Mouse (Mus musculus) hindbrain, embryonic 12.5 days (tissue): ENCODE measurements around the gene Chchd6. TPM values are rescaled to one million over a fixed set of nuclear protein-coding genes. Genes with fewer than 3 reads are reported as not detected.

Experiments used
- ATAC-seq: fragments of 200-750 bp; cut with Nextera tagmentation; 2 replicates; pipeline ENCODE4 v1.8.0; 2017; ENCODE audit warnings: moderate TSS enrichment; ENCODE audit not compliant: low FRiP score
- H3K27ac ChIP-seq: fragments of 300-500 bp; sonication (generic); 2 replicates; pipeline ENCODE4 v1.5.1; 2016; ENCODE audit warnings: mild to moderate bottlenecking
- H3K27me3 ChIP-seq: fragments of 300-500 bp; sonication (generic); 2 replicates; pipeline ENCODE4 v1.6.1; 2016; ENCODE audit warnings: mild to moderate bottlenecking
- H3K36me3 ChIP-seq: fragments of 300-500 bp; sonication (generic); 2 replicates; pipeline ENCODE4 v1.6.1; 2016; ENCODE audit warnings: mild to moderate bottlenecking
- H3K4me1 ChIP-seq: fragments of 300-500 bp; sonication (generic); 2 replicates; pipeline ENCODE4 v1.6.1; 2016
- H3K4me2 ChIP-seq: fragments of 300-500 bp; sonication (generic); replicated peaks from 2 replicates; pipeline ENCODE4 v1.6.1; 2016; ENCODE audit warnings: mild to moderate bottlenecking
- H3K4me3 ChIP-seq: fragments of 300-500 bp; sonication (generic); 2 replicates; pipeline ENCODE4 v1.5.1; 2016; ENCODE audit warnings: mild to moderate bottlenecking
- H3K9ac ChIP-seq: fragments of 300-500 bp; sonication (generic); 2 replicates; pipeline ENCODE4 v1.6.1; 2016; ENCODE audit warnings: mild to moderate bottlenecking, moderate library complexity
- H3K9me3 ChIP-seq: fragments of 300-500 bp; sonication (generic); replicated peaks from 2 replicates; pipeline ENCODE4 v1.6.1; 2016; ENCODE audit warnings: mild to moderate bottlenecking
- WGBS: fragments of 180-500 bp; shearing (Covaris S2); methylation state at CpG from one replicate; pipeline ENCODE4 v1.1.7; 2016; 5-methylcytosine and 5-hydroxymethylcytosine counted together
- polyA plus RNA-seq: library from polyadenylated mRNA; unstranded; fragments of >200 nt; fragmentation: Nextera tagmentation; extraction: Ambion mirVana; gene quantifications from 2 replicates; pipeline ENCODE4 v1.2.1, GENCODE M21; 2016

Chchd6 gene
- polyA plus RNA-seq, 1 experiment from 2014 or later, result 82.4 TPM

DNA sequence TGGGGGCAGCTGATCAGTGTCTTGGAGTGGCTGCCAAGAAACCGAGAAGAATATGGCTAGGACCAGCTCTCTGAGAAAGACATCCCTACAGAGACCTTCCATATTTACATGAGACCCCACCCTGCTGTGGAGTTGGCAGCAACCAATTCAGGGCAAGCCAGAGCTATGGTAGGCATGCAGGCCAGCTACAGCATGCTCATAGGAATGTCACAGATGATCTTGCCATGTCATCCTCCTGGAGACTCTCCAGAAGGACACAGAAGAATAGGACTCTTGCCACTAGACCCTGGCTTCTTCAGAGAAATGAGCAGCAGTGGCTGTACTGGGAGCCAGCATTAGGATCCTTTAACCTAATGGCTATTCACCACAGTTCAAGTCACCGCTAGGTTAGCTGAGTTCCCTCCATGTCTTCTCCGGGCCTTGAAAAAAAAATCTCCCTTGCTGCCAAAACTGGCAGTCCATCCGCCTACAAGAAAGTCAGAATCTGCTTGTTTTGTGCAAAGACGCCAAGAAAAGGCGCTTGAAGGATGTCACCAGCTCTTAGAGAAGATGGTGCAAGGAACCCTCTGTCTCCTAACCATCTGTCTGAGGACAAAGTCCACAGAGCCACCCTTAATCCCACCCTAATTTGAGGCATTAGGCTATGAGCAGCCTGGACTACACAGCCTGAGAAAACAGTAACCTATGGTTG is 43.0 kb downstream of the Chchd6 start:
- no peaks in the 10 kb centered on the region for H3K27me3 ChIP-seq
- no peaks in the 10 kb centered on the region for H3K36me3 ChIP-seq
- no peak overlapping the region for H3K9ac ChIP-seq
- no peak for ATAC-seq
- no peak overlapping the region for H3K4me3 ChIP-seq
- no peaks in the 10 kb centered on the region for H3K9me3 ChIP-seq
- WGBS, result 88% methylated on average over 6 of the region's 6 CpGs
- no peak overlapping the region for H3K27ac ChIP-seq
- peaks cover 5% of the 10 kb centered on the region for H3K4me1 ChIP-seq
- H3K4me2 ChIP-seq, result no peak overlapping the region

DNA sequence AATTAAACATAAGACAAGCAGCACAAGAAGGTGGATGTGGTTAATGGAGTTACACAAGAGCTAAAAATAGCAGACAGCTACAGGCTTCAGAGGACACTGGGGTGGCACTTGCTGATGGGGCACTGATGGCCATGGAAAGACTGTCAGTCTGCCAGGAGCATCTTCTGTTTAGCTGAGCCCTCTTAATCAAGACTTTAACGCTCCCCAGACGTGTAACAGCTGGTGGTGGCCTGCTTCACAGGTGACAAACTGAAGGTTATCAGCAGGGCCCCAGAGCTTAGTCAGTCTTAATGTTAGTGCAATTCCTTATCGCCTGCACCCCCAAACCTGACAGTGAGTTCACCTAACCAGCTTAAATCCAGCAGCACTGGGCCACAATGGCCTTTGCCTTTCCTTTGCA is 46.3 kb downstream of the Chchd6 start:
- H3K4me3 ChIP-seq, result no peak overlapping the region
- H3K9ac ChIP-seq, result no peak overlapping the region
- H3K4me2 ChIP-seq, result no peak overlapping the region
- H3K27me3 ChIP-seq, result no peaks in the 10 kb centered on the region
- H3K9me3 ChIP-seq, result no peaks in the 10 kb centered on the region
- no peak overlapping the region for H3K27ac ChIP-seq
- H3K4me1 ChIP-seq, result peaks cover 5% of the 10 kb centered on the region
- no peaks in the 10 kb centered on the region for H3K36me3 ChIP-seq
- ATAC-seq, result no peak
- 61% methylated on average over 3 of the region's 3 CpGs for WGBS

DNA sequence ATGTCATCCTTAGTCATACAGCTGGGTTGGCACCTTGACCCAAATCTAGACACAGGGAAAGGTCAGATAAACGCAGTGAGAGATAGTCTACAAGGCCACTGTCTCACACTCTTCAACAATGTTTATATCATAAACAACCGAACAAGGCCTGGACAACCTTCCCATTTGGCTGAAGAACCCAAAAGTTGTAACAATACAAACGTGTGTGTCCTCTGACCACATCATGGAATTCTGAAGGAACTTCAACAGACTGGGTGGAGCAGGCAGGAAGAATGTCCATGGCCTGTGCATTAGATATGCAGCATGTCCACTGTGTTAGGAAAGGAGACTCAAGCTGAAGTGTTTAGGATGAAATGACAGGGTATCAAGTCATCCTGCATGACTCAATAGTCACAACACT is 47.5 kb downstream of the Chchd6 start:
- Histone ChIP-seq H3K4me1 (peaks cover 1% of the 10 kb centered on the region), H3K4me3 (no peak overlapping the region), H3K27me3 (no peaks in the 10 kb centered on the region), H3K27ac (no peak overlapping the region), H3K36me3 (no peaks in the 10 kb centered on the region), H3K4me2 (no peak overlapping the region), H3K9me3 (no peaks in the 10 kb centered on the region), H3K9ac (no peak overlapping the region)
- ATAC-seq, result no peak
- 89% methylated on average over 3 of the region's 3 CpGs for WGBS

DNA sequence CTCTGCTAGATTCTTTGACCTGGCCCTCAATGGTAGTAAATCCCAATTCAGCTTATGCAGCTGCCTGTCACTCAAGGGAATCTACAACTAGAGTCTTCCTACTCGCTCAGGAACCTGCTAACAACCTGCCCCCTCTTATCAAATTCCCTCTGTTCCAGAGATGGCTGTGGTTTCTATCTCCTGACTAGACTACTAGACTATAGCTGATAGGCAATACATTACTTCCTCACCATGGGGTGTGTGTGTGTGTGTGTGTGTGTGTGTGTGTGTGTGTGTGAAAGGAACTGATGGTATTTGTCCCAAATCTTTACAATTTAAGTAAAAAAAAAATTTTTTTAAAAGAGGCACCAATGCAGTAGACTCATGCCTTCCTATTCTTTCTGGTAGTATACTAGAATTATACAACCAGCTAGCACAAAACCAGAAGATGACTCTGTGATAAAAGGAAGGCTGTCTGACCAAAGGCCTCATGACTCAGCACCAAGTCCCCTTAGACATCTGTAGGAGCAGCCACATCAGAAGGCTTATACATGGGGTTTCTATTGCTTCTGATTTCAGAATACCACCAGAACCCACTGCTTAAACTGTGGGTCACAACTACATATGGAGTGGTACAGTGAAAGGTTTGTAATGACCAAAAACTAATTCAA is 57.2 kb downstream of the Chchd6 start:
- Histone ChIP-seq H3K4me3 (no peak overlapping the region), H3K4me2 (no peak overlapping the region), H3K27ac (no peak overlapping the region), H3K36me3 (no peaks in the 10 kb centered on the region), H3K4me1 (no peaks in the 10 kb centered on the region), H3K27me3 (no peaks in the 10 kb centered on the region), H3K9ac (no peak overlapping the region), H3K9me3 (no peaks in the 10 kb centered on the region)
- no peak for ATAC-seq
- WGBS, result 88% methylated on average over 1 of the region's 1 CpGs

DNA sequence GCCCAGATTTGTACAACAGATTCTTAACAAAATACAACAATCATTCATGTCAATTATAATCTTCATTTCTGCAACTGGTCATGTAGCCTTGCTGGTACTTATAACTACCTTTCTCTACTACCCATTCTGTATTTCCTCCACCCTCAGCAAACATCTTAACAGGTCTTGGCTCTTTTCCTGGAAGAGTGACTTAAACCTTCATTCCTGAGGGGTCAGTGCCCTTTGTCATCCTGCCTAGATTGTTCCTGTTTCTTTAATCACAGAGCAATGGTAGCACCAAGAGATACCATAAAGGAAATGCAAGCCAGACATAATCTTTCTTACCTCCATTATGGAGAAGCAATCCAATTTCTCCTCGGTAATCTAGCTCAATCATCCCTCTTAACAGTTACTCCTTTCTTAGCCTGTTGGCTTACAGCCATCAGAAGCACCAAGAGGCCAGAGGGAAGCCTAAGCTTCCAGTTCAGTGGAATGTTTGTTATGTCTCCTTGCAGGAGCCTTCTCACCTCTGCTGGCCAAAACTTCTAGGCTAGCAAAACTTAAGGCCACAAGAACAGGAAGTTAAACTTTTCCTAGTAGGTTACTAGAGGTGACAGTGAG is 59.7 kb downstream of the Chchd6 start:
- H3K27ac ChIP-seq, result no peak overlapping the region
- 62% methylated on average over 1 of the region's 1 CpGs for WGBS

DNA sequence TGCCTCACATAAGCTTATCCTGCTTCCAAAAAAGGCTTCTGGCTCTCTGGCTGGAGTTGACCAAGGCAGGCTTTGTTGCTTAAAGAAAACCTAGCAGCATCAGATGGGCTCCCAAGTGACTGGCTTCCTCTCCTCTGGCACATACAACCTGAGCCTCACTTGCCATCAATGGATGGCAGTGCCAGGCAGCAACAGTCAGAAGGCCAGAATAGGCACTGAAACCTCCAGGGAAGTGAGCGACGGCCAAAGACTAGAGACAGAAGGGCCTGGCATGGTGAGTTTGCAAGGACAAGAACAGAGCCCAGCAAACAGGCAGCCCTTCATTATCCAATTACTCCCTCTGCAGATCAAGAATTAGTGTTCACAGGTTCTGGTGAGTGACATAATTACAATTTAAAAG is 70.7 kb downstream of the Chchd6 start:
- Histone ChIP-seq H3K27me3 (no peaks in the 10 kb centered on the region), H3K4me1 (no peaks in the 10 kb centered on the region), H3K4me3 (no peak overlapping the region), H3K27ac (no peak overlapping the region), H3K9ac (no peak overlapping the region), H3K9me3 (no peaks in the 10 kb centered on the region), H3K36me3 (no peaks in the 10 kb centered on the region), H3K4me2 (no peak overlapping the region)
- ATAC-seq, result no peak
- WGBS, result 81% methylated on average over 2 of the region's 2 CpGs

More for the DNA sequence above, 59.7 kb downstream of the Chchd6 start:
- Histone ChIP-seq H3K36me3 (no peaks in the 10 kb centered on the region), H3K27me3 (no peaks in the 10 kb centered on the region), H3K9me3 (no peaks in the 10 kb centered on the region), H3K4me1 (no peaks in the 10 kb centered on the region), H3K4me3 (no peak overlapping the region), H3K9ac (no peak overlapping the region), H3K4me2 (no peak overlapping the region)
- no peak for ATAC-seq

DNA sequence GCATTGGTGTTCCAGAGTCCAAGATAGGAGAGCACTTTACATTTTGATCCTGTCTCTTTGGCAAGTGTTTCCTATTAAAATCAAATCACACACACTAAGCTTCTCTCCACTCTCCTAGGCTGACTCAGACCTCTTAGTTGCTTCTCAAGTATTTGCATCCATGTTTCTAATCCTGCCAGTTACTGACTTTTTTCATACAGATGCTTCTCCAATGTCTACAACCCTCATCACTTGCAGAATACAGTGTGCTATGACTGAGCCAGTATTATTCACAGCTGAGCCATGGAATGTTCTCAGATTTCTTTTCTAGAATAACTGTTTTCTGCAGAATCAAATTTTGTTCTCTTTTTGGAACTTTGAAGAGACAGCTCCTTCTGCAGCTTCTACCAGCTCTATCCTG is 85.3 kb downstream of the Chchd6 start:
- H3K27me3 ChIP-seq, result no peaks in the 10 kb centered on the region
- ATAC-seq, result no peak

DNA sequence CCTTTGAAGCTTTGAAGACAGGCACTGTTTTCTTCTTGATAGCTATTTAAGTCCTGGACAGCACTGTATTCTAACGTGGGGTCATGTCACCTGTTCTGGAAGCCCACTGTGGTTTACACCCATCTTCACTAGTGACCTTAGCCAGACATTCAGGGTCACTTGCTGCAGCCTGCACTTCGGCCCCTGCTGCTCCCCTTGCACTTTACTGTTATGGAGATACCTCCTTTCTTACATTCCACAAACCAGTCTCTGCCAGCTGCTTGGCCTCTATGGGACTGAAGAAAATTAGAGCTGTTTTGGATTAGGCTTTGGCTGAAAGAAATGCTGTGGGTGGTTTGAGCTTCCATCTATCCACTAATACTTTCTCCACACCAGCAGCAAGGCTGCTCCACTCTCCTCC is 86.7 kb downstream of the Chchd6 start:
- Histone ChIP-seq H3K27ac (no peak overlapping the region), H3K27me3 (no peaks in the 10 kb centered on the region), H3K4me1 (no peaks in the 10 kb centered on the region), H3K4me3 (no peak overlapping the region), H3K9ac (no peak overlapping the region), H3K36me3 (no peaks in the 10 kb centered on the region), H3K4me2 (no peak overlapping the region), H3K9me3 (no peaks in the 10 kb centered on the region)
- ATAC-seq, result no peak
- WGBS, result 57% methylated on average over 2 of the region's 2 CpGs

More for the DNA sequence above, 85.3 kb downstream of the Chchd6 start:
- Histone ChIP-seq H3K4me3 (no peak overlapping the region), H3K36me3 (no peaks in the 10 kb centered on the region), H3K9me3 (no peaks in the 10 kb centered on the region), H3K4me2 (no peak overlapping the region), H3K4me1 (no peaks in the 10 kb centered on the region), H3K27ac (no peak overlapping the region), H3K9ac (no peak overlapping the region)

DNA sequence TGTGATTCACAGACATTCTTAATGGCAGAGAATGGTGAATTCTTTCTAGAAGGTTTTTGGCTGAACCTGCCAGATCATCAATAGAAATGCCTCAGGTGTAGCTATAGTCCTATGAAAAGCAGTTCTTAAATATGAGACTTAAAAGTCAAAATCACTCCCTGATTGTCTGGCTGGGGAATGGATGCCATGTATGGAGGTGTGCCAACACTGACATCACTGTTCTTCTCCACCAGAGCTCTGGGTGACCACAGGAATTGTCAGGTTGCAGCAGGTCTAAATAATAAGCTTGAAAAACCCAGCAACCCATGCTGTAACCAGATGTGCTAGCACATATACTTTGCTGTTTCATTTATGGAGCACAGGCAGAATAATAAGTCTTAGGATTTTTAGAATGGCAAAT is 87.2 kb downstream of the Chchd6 start:
- Histone ChIP-seq H3K4me3 (no peak overlapping the region), H3K4me1 (no peaks in the 10 kb centered on the region), H3K27me3 (no peaks in the 10 kb centered on the region), H3K27ac (no peak overlapping the region), H3K9me3 (no peaks in the 10 kb centered on the region), H3K9ac (no peak overlapping the region), H3K4me2 (no peak overlapping the region), H3K36me3 (no peaks in the 10 kb centered on the region)
- ATAC-seq, result no peak

DNA sequence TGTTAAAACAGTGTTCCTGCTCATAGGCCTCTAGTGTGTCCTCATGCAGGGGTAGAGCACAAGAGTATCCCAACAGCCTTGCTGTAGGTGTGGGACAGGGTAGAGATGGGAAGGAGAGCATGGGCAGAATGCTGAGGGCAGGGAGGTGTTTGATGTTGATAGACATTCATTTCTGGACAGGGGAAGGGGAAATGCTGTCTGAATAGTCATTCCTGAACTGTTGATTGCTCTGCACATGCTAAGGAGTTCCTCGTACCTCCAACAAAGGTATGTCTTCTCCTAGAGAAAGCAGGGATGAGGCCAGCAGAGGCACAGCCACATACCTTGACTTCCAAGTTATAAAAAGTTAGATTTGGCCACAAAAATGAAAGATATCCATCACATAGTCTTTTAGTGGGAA is 95.5 kb downstream of the Chchd6 start:
- Histone ChIP-seq H3K4me3 (no peak overlapping the region), H3K9ac (no peak overlapping the region), H3K4me2 (no peak overlapping the region), H3K36me3 (no peaks in the 10 kb centered on the region), H3K27me3 (no peaks in the 10 kb centered on the region), H3K27ac (no peak overlapping the region), H3K9me3 (no peaks in the 10 kb centered on the region), H3K4me1 (0 out of 2 replicates have a peak, but pooled peaks cover 3% of the 10 kb centered on the region)
- ATAC-seq, result no peak
- 91% methylated on average over 1 of the region's 1 CpGs for WGBS

DNA sequence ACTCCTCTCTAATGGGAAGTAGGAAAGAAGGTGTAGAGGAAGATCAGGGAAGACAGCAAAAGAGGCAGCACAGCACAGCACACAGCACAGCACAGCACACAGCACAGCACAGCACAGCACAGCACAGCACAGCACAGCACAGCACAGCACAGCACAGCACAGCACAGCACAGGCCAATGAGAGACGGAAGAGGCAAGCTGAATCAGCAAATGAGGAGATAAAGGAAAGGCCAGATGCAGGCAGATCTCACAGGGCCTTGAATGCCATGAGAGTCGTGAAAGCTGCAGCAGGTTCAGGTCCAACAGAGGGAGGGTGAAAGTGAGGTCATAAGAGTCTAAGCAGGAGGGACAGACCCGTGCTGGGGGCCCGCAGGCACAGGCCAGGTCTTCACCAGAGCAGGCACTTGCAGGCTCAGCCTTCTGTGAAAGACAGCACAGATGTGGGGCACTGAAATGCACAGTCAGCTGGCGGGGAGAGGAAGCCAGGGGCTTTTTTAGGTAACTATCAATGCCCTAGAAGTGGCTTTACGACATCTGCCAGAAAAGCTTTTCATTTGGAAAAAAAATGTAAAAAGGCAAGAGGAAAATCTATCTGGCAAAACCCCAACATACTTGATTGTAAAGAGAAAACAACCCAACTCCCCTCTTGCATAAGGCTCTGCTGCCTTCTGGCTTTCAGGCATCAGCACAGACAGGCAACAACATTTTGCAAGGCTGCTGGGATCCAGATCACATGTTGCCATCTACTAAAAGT is 96.5 kb downstream of the Chchd6 start:
- no peak overlapping the region for H3K4me2 ChIP-seq

DNA sequence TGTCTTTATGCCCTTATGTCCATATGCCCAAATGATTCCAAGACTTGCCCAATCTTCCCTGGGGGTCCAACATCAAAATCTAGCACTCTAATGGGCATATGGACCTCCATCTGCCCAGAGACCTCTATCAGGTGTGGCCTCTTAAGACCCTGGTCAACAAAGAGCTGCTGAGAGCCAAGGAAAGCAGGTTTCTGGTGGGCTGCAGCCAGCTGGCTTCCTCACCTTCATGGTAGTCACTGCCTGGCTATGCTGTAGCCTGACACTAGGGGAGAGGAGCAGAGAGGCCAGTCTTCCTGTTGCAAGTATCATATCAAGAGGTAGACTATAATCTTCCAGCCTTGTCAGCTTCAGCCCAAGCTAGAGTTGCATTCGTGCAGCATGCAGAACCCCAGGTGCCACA is 98.5 kb downstream of the Chchd6 start:
- Histone ChIP-seq H3K9ac (no peak overlapping the region), H3K27ac (no peak overlapping the region), H3K4me2 (no peak overlapping the region), H3K9me3 (no peaks in the 10 kb centered on the region), H3K4me3 (no peak overlapping the region), H3K4me1 (0 out of 2 replicates have a peak, but pooled peaks cover 3% of the 10 kb centered on the region), H3K27me3 (no peaks in the 10 kb centered on the region), H3K36me3 (no peaks in the 10 kb centered on the region)
- no peak for ATAC-seq
- WGBS, result 86% methylated on average over 1 of the region's 1 CpGs

More for the DNA sequence above, 96.5 kb downstream of the Chchd6 start:
- no peaks in the 10 kb centered on the region for H3K27me3 ChIP-seq
- H3K4me3 ChIP-seq, result no peak overlapping the region
- no peak overlapping the region for H3K9ac ChIP-seq
- 0 out of 2 replicates have a peak, but pooled peaks cover 3% of the 10 kb centered on the region for H3K4me1 ChIP-seq
- WGBS, result 57% methylated on average over 6 of the region's 6 CpGs
- ATAC-seq, result no peak
- H3K36me3 ChIP-seq, result no peaks in the 10 kb centered on the region
- H3K9me3 ChIP-seq, result no peaks in the 10 kb centered on the region
- no peak overlapping the region for H3K27ac ChIP-seq
